Mouse (Mus musculus) neural tube, embryonic 10.5 days (tissue): Measurements from ENCODE around the gene Nanos2.
A peak's percentile ranks its signal among the peaks of the same experiment; 100 is the strongest.

Source experiments
- DNase-seq: peaks from one replicate; pipeline ENCODE4 v3.0.0-alpha.2; 2017; ENCODE audit warnings: low spot score; ENCODE audit errors: extremely low spot score

The Nanos2 gene

GRCm38 (mm10) chr7:19016042-19016441 is 28.8 kb downstream of the Nanos2 start:
- no peak for DNase-seq

DNA sequence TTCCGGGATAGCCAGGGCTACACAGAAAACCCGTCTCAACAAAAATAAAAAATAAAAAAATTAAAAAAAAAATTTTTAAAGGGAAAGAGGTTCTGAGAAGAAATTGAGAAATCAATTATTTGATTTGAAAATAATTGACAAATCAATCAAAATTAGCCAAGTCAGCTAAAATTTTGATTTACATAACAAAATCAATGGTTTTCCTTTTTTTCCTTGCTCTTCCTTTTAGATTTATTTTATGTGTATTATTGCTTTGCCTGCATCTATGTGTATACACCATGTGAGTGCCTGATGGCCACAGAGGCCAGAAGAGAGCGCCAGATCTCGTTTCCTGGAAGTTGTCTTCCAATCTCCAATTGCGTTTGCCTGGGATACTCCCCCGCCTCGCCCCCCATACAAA is 30.7 kb downstream of the Nanos2 start:
- no peak for DNase-seq

DNA sequence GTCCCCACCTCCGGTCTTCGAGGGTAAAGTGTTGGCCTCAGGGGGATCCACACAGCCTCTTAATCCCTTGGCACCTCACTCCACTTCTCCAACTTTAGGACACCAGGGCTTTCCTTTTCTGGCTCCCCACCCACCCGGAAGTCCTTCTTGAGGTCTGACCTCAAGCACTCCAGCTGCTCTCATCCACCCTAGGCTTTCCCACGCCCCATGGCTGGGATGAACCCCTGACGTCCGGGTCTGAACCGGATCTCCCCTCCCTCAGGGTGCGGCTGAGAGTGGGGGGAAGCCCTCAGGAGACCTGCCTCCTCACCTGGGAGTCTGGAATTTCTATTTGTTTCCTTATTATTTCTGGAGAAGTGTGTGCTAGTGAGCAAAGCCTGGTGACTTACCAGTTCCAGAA is 33.8 kb downstream of the Nanos2 start:
- DNase-seq, result no peak

DNA sequence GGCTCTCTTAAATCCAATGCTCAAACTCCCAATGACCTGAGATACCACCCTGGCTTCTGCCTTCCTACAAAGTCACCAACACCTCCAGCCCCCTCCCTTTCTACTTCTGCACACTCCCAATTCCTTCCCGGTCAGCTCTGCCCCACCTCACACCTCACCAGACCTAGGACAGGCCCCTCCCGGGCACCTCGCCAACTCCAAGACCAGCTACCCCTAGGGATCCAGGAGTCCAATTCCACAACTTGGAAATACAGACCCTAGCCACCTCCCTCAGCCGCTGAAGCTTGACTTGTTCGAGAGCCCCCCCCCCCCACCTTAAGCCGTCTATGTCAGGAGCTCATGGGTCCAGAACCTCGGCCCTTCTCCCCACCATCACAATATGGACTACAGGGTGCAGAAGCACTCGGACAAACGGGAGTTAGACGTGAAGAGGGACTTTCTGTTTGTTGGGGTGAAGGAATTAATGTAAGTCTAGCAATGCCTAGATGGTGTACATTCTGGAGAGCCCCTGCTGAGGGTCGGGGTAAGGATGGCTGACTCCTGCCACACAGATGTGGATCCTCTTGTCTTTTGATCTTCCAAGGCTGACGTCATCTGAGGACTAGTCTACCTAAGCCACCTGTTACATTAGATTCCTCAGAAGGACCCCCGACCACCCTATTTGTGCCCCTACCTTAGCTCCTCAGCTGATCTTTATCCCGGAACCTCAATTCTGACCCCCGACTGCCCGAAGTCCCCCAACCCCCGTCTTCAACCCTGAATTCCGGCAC is 35.2 kb downstream of the Nanos2 start:
- DNase-seq, result no peak

- DNase-seq, result no peak
Observed at GRCm38 (mm10) chr7:19023357-19023814, 36.2 kb downstream of the Nanos2 start, which contains the start of gene Foxa3. Gene Foxa3, minus strand, starts transcription at chr7:19023538.

- DNase-seq, result peak; percentile 93
Observed at GRCm38 (mm10) chr7:19024096-19024506, 36.9 kb downstream of the Nanos2 start, which contains the start of gene Sympk. Gene Sympk, plus strand, starts transcription at chr7:19024377.

GRCm38 (mm10) chr7:19024581-19025255 is 37.5 kb downstream of the Nanos2 start:
- DNase-seq, result peak; percentile 59

DNA sequence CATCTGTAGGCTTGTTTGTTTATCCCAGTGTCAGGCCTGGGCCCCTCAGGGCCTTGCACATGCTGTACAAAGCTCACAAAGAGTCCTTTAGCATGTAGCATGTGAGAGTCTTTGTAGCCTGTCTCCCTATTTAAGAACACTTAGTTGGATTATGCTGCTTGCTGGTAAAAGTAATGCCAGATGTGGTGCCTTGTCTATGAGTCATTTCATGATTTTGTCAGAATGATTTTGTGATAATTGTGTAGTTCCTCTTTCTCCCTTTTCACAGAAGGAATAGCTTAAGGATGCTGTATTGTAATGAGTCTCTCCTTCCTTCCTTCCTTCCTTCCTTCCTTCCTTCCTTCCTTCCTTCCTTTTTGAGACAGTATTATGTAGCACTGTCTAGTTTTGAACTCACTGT is 40.9 kb downstream of the Nanos2 start:
- DNase-seq, result no peak

DNA sequence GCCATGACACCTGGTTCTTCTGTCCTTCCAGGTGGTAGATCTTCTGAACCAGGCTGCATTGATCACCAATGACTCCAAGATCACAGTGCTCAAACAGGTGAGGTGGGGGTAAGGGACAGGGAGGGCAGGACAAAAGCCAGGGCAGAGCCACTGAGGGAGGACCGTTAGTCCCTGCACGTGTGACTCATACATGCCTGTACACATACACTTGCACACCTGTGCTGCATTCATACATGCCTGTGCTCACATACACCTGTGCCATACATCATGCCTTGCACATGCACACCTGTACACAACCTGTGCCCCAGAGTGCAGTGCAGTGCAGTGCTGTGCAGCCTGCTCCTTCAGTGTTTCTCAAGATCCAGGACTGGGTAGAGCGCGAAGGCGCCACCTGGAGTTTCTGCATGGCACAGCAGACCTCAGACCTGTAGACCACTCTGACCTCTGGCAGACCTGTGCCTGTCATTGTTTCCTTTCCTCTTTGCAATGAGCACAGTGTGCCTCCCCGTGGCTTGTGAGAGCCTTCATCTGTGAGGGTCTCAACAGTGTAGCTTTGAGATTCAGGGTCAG is 42.0 kb downstream of the Nanos2 start:
- peak; percentile 59 for DNase-seq

DNA sequence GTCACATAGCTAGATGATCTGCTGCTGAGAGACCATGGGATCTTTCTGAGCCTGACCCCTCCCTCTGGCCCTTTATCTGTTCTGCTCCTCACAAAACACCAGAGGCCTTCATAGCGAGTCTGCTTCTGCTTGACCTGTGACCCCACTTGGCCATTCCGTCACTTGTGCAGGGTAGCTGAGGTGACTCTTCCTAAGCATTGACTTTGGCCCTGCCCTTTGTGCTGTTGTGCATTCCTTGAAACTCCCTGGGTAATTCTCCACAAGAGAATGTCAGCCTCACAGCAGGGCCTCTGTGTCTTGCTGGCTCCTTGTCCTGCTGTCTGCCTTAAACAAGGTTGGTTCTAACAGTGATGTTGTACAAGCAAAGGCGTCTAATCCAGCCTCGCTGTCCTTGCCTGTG is 44.4 kb downstream of the Nanos2 start:
- DNase-seq, result no peak
